Mouse (Mus musculus) ES-Bruce4 (cell line): ENCODE data around the gene Gfra1.

Source experiments
- CTCF ChIP-seq: IDR thresholded peaks from one replicate; pipeline ENCODE4 v1.8.1; 2011; ENCODE audit warnings: low read depth, low read length
- EP300 ChIP-seq: IDR thresholded peaks from 2 replicates; pipeline ENCODE4 v1.6.1; 2011; ENCODE audit warnings: low read depth, low read length; ENCODE audit not compliant: insufficient read depth
- POLR2A ChIP-seq: IDR thresholded peaks from one replicate; pipeline ENCODE4 v1.8.1; 2011; ENCODE audit warnings: low read length; ENCODE audit not compliant: insufficient read depth

DNA sequence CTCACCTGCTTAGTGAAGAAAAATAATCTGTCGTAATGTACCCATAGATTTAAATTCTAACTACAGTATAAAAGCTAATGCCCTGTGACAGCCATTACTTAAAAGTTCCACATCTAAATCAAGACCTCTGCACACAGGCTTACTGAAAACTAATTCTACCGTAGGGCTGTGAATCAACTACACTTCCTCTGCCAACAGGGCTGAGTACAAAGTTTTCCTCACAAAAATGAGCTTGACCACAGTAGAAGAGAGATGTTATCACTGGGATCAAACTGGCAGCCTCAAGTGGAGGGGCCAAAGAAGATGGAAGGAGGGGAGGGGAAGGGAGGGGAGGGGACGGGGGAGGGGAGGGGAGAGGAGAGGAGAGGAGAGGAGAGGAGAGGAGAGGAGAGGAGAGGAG, 42.9 kb downstream of the Gfra1 start:
- no peak for TF ChIP-seq CTCF
- TF ChIP-seq POLR2A: no peak
- no peak for TF ChIP-seq EP300
